Comparison of ENCODE assay signal across 8 mouse cellular contexts in genomic region chr2:164385927-164386763, GRCm38 (mm10). TPM values are rescaled to one million over a fixed set of nuclear protein-coding genes. Genes with fewer than 3 reads are reported as not detected.
A peak's percentile ranks its signal among the peaks of the same experiment; 100 is the strongest.
DNase-seq lines count a peak whose midpoint lies in the region; ATAC-seq and TF ChIP-seq lines count a peak whose summit lies in the region.
"Had no signal": no experiment of that assay in that cellular context is flagged by ENCODE, and none has a peak within 500 bp of the region (broad histone marks: within the 10 kb centered on the region; RNA-seq: fewer than 3 reads in every experiment).

No protein-coding gene starts in this region.

- no peaks in the 10 kb centered on the region for H3K9me3 ChIP-seq in lung, embryonic 14.5 days (ENCODE audit: low read depth, low read length)
- no peaks in the 10 kb centered on the region for H3K9me3 ChIP-seq in hindbrain, embryonic 12.5 days (replicated peaks)
- H3K9me3 ChIP-seq in midbrain, embryonic 13.5 days: no peaks in the 10 kb centered on the region

- peak overlapping the region; percentile 59; the same call in 1 of the 2 replicates for H3K27ac ChIP-seq in lung, embryonic 14.5 days (ENCODE audit: low read depth)
- peak overlapping the region; percentile 1; the same call in 1 of the 2 replicates for H3K27ac ChIP-seq in hindbrain, embryonic 12.5 days
- H3K27ac ChIP-seq in midbrain, embryonic 13.5 days: no peak overlapping the region

- H3K9ac ChIP-seq in lung, embryonic 14.5 days: no peak overlapping the region
- no peak overlapping the region for H3K9ac ChIP-seq in hindbrain, embryonic 12.5 days
- H3K9ac ChIP-seq in midbrain, embryonic 13.5 days (replicated peaks): 0 out of 2 replicates have a peak overlapping the region, but pooled peaks have one; percentile 8

- peaks cover 15% of the 10 kb centered on the region for H3K4me1 ChIP-seq in lung, embryonic 14.5 days (ENCODE audit: insufficient read depth)
- peaks cover 18% of the 10 kb centered on the region for H3K4me1 ChIP-seq in hindbrain, embryonic 12.5 days
- peaks cover 20% of the 10 kb centered on the region for H3K4me1 ChIP-seq in midbrain, embryonic 13.5 days (replicated peaks)

- TF ChIP-seq CTCF in lung, embryonic 14.5 days (IDR thresholded peaks at IDR 0.05; ENCODE audit: low read depth): no peak

- H3K4me2 ChIP-seq in lung, embryonic 14.5 days: peak overlapping the region; percentile 45
- H3K4me2 ChIP-seq in hindbrain, embryonic 12.5 days (replicated peaks): peak overlapping the region; percentile 19
- peak overlapping the region; percentile 32 for H3K4me2 ChIP-seq in midbrain, embryonic 13.5 days (replicated peaks)

- DNase-seq in lung, embryonic 14.5 days: peak; percentile 86
- DNase-seq in lung, postnatal 14 days: no peak
- peak; percentile 56 for DNase-seq in embryo, embryonic 10 days (ENCODE audit: low spot score)
- no peak for DNase-seq in gastrocnemius, postnatal 36 days
- no peak for DNase-seq in cerebellum, adult 9-10 months

- no peaks in the 10 kb centered on the region for H3K36me3 ChIP-seq in lung, embryonic 14.5 days (ENCODE audit: insufficient read depth)
- no peaks in the 10 kb centered on the region for H3K36me3 ChIP-seq in hindbrain, embryonic 12.5 days
- no peaks in the 10 kb centered on the region for H3K36me3 ChIP-seq in midbrain, embryonic 13.5 days

- intact Hi-C loops in gastrocnemius, postnatal 36 days (cut with DNase I): no loop called here

- no peak overlapping the region for H3K4me3 ChIP-seq in lung, embryonic 14.5 days (ENCODE audit: low read depth, low read length)
- no peak overlapping the region for H3K4me3 ChIP-seq in hindbrain, embryonic 12.5 days
- H3K4me3 ChIP-seq in midbrain, embryonic 13.5 days (replicated peaks): no peak overlapping the region

- peak; percentile 78 for ATAC-seq in lung, embryonic 14.5 days (ENCODE audit: insufficient read depth)
- ATAC-seq in hindbrain, embryonic 12.5 days (ENCODE audit: low FRiP score): peak; percentile 83
- peak; percentile 85 for ATAC-seq in midbrain, embryonic 13.5 days

- H3K27me3 ChIP-seq in lung, embryonic 14.5 days (ENCODE audit: insufficient read depth, low read length): no peaks in the 10 kb centered on the region
- peaks cover 26% of the 10 kb centered on the region for H3K27me3 ChIP-seq in hindbrain, embryonic 12.5 days
- H3K27me3 ChIP-seq in midbrain, embryonic 13.5 days: peaks cover 46% of the 10 kb centered on the region

- 13% methylated on average over 18 of the region's 18 CpGs for WGBS in lung, embryonic 14.5 days
- 11% methylated on average over 16 of the region's 18 CpGs for WGBS in hindbrain, embryonic 12.5 days
- WGBS in midbrain, embryonic 13.5 days: 8% methylated on average over 18 of the region's 18 CpGs

RNA-seq across cellular contexts. Expression of gene Slpi, which starts 2.8 kb away (rescaled TPM):
- 0.73 and 0.86 TPM in 2 replicates for polyA plus RNA-seq in lung, embryonic 14.5 days (2014; fragmentation: Nextera tagmentation; extraction: Ambion mirVana)
- polyA plus RNA-seq in hindbrain, embryonic 12.5 days (2016; fragmentation: Nextera tagmentation; extraction: Ambion mirVana): 1.2 and 2.0 TPM in 2 replicates
- 0.36 TPM in 1 of 2 replicates, not detected in the other for polyA plus RNA-seq in midbrain, embryonic 13.5 days (2015; fragmentation: Nextera tagmentation; extraction: Ambion mirVana)
- 1 to 10 TPM in 1 of 2 experiments, not detected in 1; 1.1 TPM for total RNA-seq in gastrocnemius, postnatal 36 days (2021)

RNA-seq across cellular contexts. Expression of gene Rbpjl, which starts 16.8 kb away (rescaled TPM):
- 4.9 and 5.1 TPM in 2 replicates for polyA plus RNA-seq in lung, embryonic 14.5 days (2014; fragmentation: Nextera tagmentation; extraction: Ambion mirVana)
- polyA plus RNA-seq in hindbrain, embryonic 12.5 days (2016; fragmentation: Nextera tagmentation; extraction: Ambion mirVana): 0.33 and 0.37 TPM in 2 replicates
- polyA plus RNA-seq in midbrain, embryonic 13.5 days (2015; fragmentation: Nextera tagmentation; extraction: Ambion mirVana): not detected in 2 replicates
- not detected for total RNA-seq in gastrocnemius, postnatal 36 days (2021)
- polyA plus RNA-seq: liver, adult 2 months had no signal

RNA-seq across cellular contexts. Expression of gene Matn4, which starts 18.8 kb away (rescaled TPM):
- polyA plus RNA-seq in lung, embryonic 14.5 days (2014; fragmentation: Nextera tagmentation; extraction: Ambion mirVana): 5.5 and 6.7 TPM in 2 replicates
- polyA plus RNA-seq in hindbrain, embryonic 12.5 days (2016; fragmentation: Nextera tagmentation; extraction: Ambion mirVana): 31.5 and 39.5 TPM in 2 replicates
- polyA plus RNA-seq in midbrain, embryonic 13.5 days (2015; fragmentation: Nextera tagmentation; extraction: Ambion mirVana): 0.26 and 0.39 TPM in 2 replicates
- 1 to 10 TPM; 1.5 to 1.7 TPM for total RNA-seq in gastrocnemius, postnatal 36 days (2021)

RNA-seq across cellular contexts. Expression of gene Svs5, which starts 53.6 kb away (rescaled TPM):
- not detected in 2 replicates for polyA plus RNA-seq in lung, embryonic 14.5 days (2014; fragmentation: Nextera tagmentation; extraction: Ambion mirVana)
- not detected in 2 replicates for polyA plus RNA-seq in hindbrain, embryonic 12.5 days (2016; fragmentation: Nextera tagmentation; extraction: Ambion mirVana)
- not detected in 2 replicates for polyA plus RNA-seq in midbrain, embryonic 13.5 days (2015; fragmentation: Nextera tagmentation; extraction: Ambion mirVana)
- not detected for total RNA-seq in gastrocnemius, postnatal 36 days (2021)
- total RNA-seq: liver, adult 2 months had no signal
- polyA plus RNA-seq: liver, adult 2 months had no signal

RNA-seq across cellular contexts. Expression of gene Sdc4, which starts 57.5 kb away (rescaled TPM):
- polyA plus RNA-seq in lung, embryonic 14.5 days (2014; fragmentation: Nextera tagmentation; extraction: Ambion mirVana): 101 and 103 TPM in 2 replicates
- polyA plus RNA-seq in hindbrain, embryonic 12.5 days (2016; fragmentation: Nextera tagmentation; extraction: Ambion mirVana): 17.6 and 18.8 TPM in 2 replicates
- 6.5 and 7.3 TPM in 2 replicates for polyA plus RNA-seq in midbrain, embryonic 13.5 days (2015; fragmentation: Nextera tagmentation; extraction: Ambion mirVana)
- 10 to 100 TPM; 36.5 to 50.3 TPM for total RNA-seq in gastrocnemius, postnatal 36 days (2021)

Comparison
In these comparisons a context has a peak if more than half of its experiments do, and no peak if none do; other contexts are left out.
1. DNase-seq: peak in lung, embryonic 14.5 days (single experiment) and embryo, embryonic 10 days (single experiment); none in lung, postnatal 14 days (single experiment), gastrocnemius, postnatal 36 days (0 of 2) and cerebellum, adult 9-10 months (single experiment).
2. Peak in every context shown above with its lines, with median percentiles within 50 percentile points of each other: ATAC-seq and H3K4me2 ChIP-seq.